Mouse (Mus musculus): Measurements from ENCODE around the gene Zic4. TPM values are rescaled to one million over a fixed set of nuclear protein-coding genes. Genes with fewer than 3 reads are reported as not detected.

Gene Zic4
- polyA plus RNA-seq (2017; shearing (Covaris generic)): 0.23 TPM

DNA sequence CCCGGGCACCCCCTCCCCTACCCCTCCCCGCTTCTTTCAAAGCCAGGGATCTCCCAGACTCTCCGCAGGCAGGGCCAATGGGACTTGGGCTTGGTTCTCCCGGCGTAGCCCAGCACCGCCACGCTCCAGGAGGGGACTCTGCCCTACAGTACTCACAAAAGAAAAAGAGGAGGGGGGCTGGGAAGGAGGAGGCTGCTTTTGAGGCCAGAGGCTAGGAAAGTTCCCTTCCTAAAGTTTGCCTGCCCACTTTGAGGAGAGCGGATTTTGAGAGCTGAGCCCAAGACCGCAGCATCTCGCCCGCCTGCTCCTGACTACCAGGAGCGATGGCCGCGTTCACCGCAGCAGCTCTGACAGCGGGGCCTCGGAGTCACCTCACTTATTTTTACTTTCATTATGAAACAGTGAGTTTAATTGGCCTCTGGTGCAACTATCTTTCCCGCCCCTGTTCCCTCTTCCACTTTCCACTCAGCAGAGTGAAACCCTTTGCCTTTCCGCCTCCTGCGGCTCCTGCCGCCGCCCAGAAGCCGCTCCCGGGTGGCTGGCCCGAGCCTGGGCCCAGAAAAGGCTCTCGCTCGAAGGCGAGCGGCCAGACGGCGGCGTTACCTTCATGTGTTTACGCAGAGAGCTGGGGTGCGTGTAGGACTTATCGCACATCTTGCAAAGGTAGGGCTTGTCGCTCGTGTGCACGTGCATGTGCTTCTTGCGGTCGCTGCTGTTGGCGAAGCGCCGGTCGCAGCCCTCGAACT lies at the start of gene Zic4:
Gene Zic4, plus strand, starts transcription at position 558 of the 746 bp plus-strand sequence.

GRCm38 (mm10) chr9:91365664-91366063 lies 3.5 kb downstream of the Zic4 start, which contains the start of gene Zic1:
Gene Zic1, minus strand, starts transcription at chr9:91365810.

Other genes with a start within 250 kb of the Zic4 start
- gene Zic1, start 3.4 kb downstream of the Zic4 start, polyA plus RNA-seq (2017; shearing (Covaris generic)): not detected

All from CD4-positive, CD25-positive, alpha-beta regulatory T cell (primary cell).